Mouse (Mus musculus): Measurements from ENCODE around the gene Fpgs.

DNA sequence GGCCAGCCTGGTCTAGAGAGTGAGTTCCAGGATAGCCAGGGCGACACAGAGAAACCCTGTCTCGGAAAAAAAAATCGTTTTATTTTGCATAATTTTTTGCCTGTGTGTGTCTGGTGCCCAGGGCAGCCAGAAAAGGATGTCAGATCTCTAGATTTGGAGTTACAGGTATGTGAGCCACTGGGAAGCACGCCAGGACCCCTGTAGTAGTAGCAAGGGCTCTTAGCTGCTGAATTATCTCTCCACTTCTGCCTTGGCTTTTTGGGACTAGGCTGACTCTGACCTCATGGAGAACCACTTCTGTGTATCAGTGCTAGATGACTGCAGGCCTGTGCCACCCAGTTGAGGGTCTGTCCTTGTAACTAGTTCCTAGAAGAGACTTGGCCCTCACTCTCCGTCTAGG is 62.1 kb downstream of the Fpgs start:
- TF ChIP-seq POLR2A (IDR thresholded peaks at IDR 0.05; ENCODE audit: borderline replicate concordance, extremely low read depth, insufficient read depth, insufficient read length, poor library complexity, severe bottlenecking) (no peak), CTCF (IDR thresholded peaks at IDR 0.05; ENCODE audit: borderline replicate concordance, extremely low read depth, insufficient read depth, insufficient read length) (no peak)

Data from brain, embryonic 14.5 days (tissue).